Mouse (Mus musculus) retina, postnatal 1 day (tissue): ENCODE data around the gene Ugt1a7c.

Source experiments
- DNase-seq: peaks from one replicate; pipeline ENCODE4 v3.0.0-alpha.2; 2012

Gene Ugt1a7c

GRCm38 (mm10) chr1:88246386-88246785 is 151.5 kb downstream of the Ugt1a7c start:
- no peak for DNase-seq

GRCm38 (mm10) chr1:88247660-88248059 is 152.8 kb downstream of the Ugt1a7c start:
- DNase-seq: no peak

GRCm38 (mm10) chr1:88248658-88249057 is 153.8 kb downstream of the Ugt1a7c start:
- no peak for DNase-seq

- no peak for DNase-seq
These were observed 154.7 kb downstream of the Ugt1a7c start for GRCm38 (mm10) chr1:88249596-88249995.

GRCm38 (mm10) chr1:88250023-88250422 is 155.2 kb downstream of the Ugt1a7c start:
- DNase-seq: no peak

GRCm38 (mm10) chr1:88253106-88253505 is 158.2 kb downstream of the Ugt1a7c start:
- no peak for DNase-seq

GRCm38 (mm10) chr1:88253540-88253939 is 158.7 kb downstream of the Ugt1a7c start:
- no peak for DNase-seq

GRCm38 (mm10) chr1:88254793-88255465 is 160.1 kb downstream of the Ugt1a7c start:
- no peak for DNase-seq

- DNase-seq: no peak
These were observed 160.6 kb downstream of the Ugt1a7c start for GRCm38 (mm10) chr1:88255466-88255857.

- no peak for DNase-seq
These were observed 161.3 kb downstream of the Ugt1a7c start for GRCm38 (mm10) chr1:88255989-88256754.

GRCm38 (mm10) chr1:88256886-88257663 is 162.2 kb downstream of the Ugt1a7c start:
- no peak for DNase-seq

GRCm38 (mm10) chr1:88257681-88258080 is 162.8 kb downstream of the Ugt1a7c start:
- no peak for DNase-seq

- no peak for DNase-seq
These were observed 163.5 kb downstream of the Ugt1a7c start for GRCm38 (mm10) chr1:88258361-88258760.

- DNase-seq: no peak
These were observed 164.2 kb downstream of the Ugt1a7c start for GRCm38 (mm10) chr1:88258881-88259642.

- no peak for DNase-seq
These were observed 164.8 kb downstream of the Ugt1a7c start for GRCm38 (mm10) chr1:88259643-88260024.

GRCm38 (mm10) chr1:88260114-88260513 is 165.3 kb downstream of the Ugt1a7c start:
- no peak for DNase-seq

- DNase-seq: no peak
These were observed 165.9 kb downstream of the Ugt1a7c start for GRCm38 (mm10) chr1:88260604-88261377.

GRCm38 (mm10) chr1:88261706-88262105 is 166.8 kb downstream of the Ugt1a7c start:
- DNase-seq: no peak

- peak; percentile 67 for DNase-seq
These were observed 167.4 kb downstream of the Ugt1a7c start for GRCm38 (mm10) chr1:88262255-88262654.

- no peak for DNase-seq
These were observed 168.1 kb downstream of the Ugt1a7c start for GRCm38 (mm10) chr1:88262961-88263360.

- no peak for DNase-seq
These were observed 168.9 kb downstream of the Ugt1a7c start for GRCm38 (mm10) chr1:88263778-88264177.
